7 mouse cellular contexts compared by ENCODE assay signal in genomic region chr6:121130773-121131172, GRCm38 (mm10). TPM values are rescaled to one million over a fixed set of nuclear protein-coding genes. Genes with fewer than 3 reads are reported as not detected.
DNase-seq lines count a peak whose midpoint lies in the region; ATAC-seq and TF ChIP-seq lines count a peak whose summit lies in the region.

Gene Mical3 (minus strand): TSS chr6:121130999.

- H3K27me3 ChIP-seq in intestine, postnatal 0 days (replicated peaks; ENCODE audit: control insufficient read depth, insufficient read depth, low read length) = peaks cover 12% of the 10 kb centered on the region
- peaks cover 29% of the 10 kb centered on the region for H3K27me3 ChIP-seq in liver, postnatal 0 days (ENCODE audit: insufficient read depth, low read length)

- no peaks in the 10 kb centered on the region for H3K4me1 ChIP-seq in intestine, postnatal 0 days (replicated peaks; ENCODE audit: control insufficient read depth, insufficient read depth, low read length)
- H3K4me1 ChIP-seq in liver, postnatal 0 days (ENCODE audit: insufficient read depth) = peaks cover 17% of the 10 kb centered on the region

- peak within 1 kb of the TSS; percentile 74 for H3K4me2 ChIP-seq in intestine, postnatal 0 days (replicated peaks; ENCODE audit: low read depth)
- peak within 1 kb of the TSS; percentile 77 for H3K4me2 ChIP-seq in liver, postnatal 0 days (ENCODE audit: low read depth, low read length)

- 4% methylated on average over 17 of the region's 17 CpGs for WGBS in intestine, postnatal 0 days
- WGBS in liver, postnatal 0 days (ENCODE audit: insufficient replicate concordance) = 2% methylated on average over 17 of the region's 17 CpGs

- no peak within 1 kb of the TSS for H3K27ac ChIP-seq in intestine, postnatal 0 days (ENCODE audit: low read depth, low read length)
- H3K27ac ChIP-seq in liver, postnatal 0 days (ENCODE audit: low read depth) = no peak within 1 kb of the TSS

- no peak for ATAC-seq in intestine, postnatal 0 days
- ATAC-seq in liver, postnatal 0 days = no peak

- H3K9ac ChIP-seq in intestine, postnatal 0 days (ENCODE audit: low read depth, low read length) = peak within 1 kb of the TSS; percentile 17; the same call in 1 of the 2 replicates
- H3K9ac ChIP-seq in liver, postnatal 0 days (replicated peaks) = peak within 1 kb of the TSS; percentile 2; the same call in 1 of the 2 replicates

- DNase-seq in ES-CJ7 (ENCODE audit: low read depth, low spot score) = peak; percentile 71
- no peak for DNase-seq in adrenal gland, adult 18-20 months (ENCODE audit: low spot score in 2 of 2)
- peak; percentile 40 for DNase-seq in embryo, embryonic 11.5 days (ENCODE audit: low read depth, low spot score)
- no peak for DNase-seq in gastrocnemius, postnatal 25 days
- no peak for DNase-seq in liver, postnatal 0 days
- peak; percentile 75 for DNase-seq in right cerebral cortex, postnatal 4 days

- no peaks in the 10 kb centered on the region for H3K36me3 ChIP-seq in intestine, postnatal 0 days (ENCODE audit: control insufficient read depth, insufficient read depth)
- no peaks in the 10 kb centered on the region for H3K36me3 ChIP-seq in liver, postnatal 0 days (replicated peaks; ENCODE audit: insufficient read depth, low read length)

- peak within 1 kb of the TSS; percentile 22 for H3K4me3 ChIP-seq in intestine, postnatal 0 days (ENCODE audit: low read depth, low read length)
- peak within 1 kb of the TSS; percentile 33 for H3K4me3 ChIP-seq in liver, postnatal 0 days (ENCODE audit: low read depth, low read length)

- TF ChIP-seq CTCF in intestine, postnatal 0 days (IDR thresholded peaks at IDR 0.05; ENCODE audit: low read depth) = no peak
- TF ChIP-seq CTCF in liver, postnatal 0 days (IDR thresholded peaks at IDR 0.05; ENCODE audit: low read depth) = no peak

- H3K9me3 ChIP-seq in intestine, postnatal 0 days (ENCODE audit: control insufficient read depth) = no peaks in the 10 kb centered on the region
- H3K9me3 ChIP-seq in liver, postnatal 0 days (ENCODE audit: low read length) = no peaks in the 10 kb centered on the region

- no peak for TF ChIP-seq EP300 in liver, postnatal 0 days (IDR thresholded peaks at IDR 0.05; ENCODE audit: low read depth)

RNA-seq across cellular contexts. Expression of gene Mical3, which starts in this region (rescaled TPM):
- 10 to 100 TPM; 35.7 to 46.0 TPM for total RNA-seq in adrenal gland, adult 18-20 months (2021)
- 10 to 100 TPM; 61.6 to 65.3 TPM for total RNA-seq in gastrocnemius, postnatal 25 days (2021)
- 3.6 and 4.5 TPM in 2 replicates for polyA plus RNA-seq in intestine, postnatal 0 days (2015; fragmentation: Nextera tagmentation; extraction: Ambion mirVana)
- polyA plus RNA-seq in liver, postnatal 0 days (2015; fragmentation: Nextera tagmentation; extraction: Ambion mirVana) = 4.0 and 4.5 TPM in 2 replicates

Comparison
In these comparisons a context has a peak if more than half of its experiments do, and no peak if none do; other contexts are left out.
1. DNase-seq: peak in ES-CJ7 (single experiment), embryo, embryonic 11.5 days (single experiment) and right cerebral cortex, postnatal 4 days (single experiment); none in adrenal gland, adult 18-20 months (0 of 2), gastrocnemius, postnatal 25 days (single experiment) and liver, postnatal 0 days (single experiment).